Mouse (Mus musculus): ENCODE measurements around the gene Noct.
"Not testable (repeated sequence)": the region's sequence is repeated elsewhere in the genome, so short reads cannot be mapped to it uniquely, and the experiment has no call there.

Gene Noct

DNA sequence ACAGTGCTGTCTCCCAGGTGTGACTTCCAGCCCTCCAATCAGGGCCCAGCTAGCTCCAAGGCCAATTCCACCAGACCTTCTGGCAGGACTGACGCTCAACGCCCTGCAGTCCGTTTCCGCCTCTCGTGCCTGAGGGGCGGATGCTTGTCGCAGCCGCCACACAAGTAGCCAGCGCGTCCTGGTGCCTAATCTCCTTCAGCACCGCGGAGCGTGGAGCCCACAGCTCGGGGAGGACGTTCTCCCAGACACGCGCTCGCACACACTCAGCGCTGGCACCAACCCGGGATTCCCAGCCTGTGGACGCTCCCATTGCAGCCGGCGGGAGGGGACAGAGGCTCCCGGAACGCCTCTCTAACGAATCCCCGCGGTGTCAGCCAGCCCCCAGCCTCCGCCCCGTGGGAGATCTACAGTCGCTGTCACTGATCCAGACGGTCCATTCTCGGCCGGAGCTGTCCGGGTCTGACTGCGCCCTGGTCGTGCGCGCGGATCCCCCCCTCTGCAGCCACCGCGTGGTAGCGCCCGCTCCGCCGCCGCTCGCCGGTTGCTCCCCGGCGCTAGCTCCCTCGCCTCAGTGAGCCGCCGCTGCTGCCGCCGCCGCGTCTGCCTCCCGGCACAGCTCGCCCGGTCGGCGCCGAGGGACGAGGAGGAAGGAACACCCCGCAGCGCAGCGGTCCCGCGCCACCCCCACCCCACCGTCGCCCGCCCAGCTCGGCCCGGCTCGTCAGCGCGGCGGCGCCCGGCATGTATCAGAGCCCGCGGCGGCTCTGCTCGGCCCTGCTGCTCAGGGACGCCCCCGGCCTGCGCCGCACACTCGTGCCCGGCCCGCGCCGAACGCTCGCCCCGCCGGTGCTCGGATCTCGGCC is at the start of gene Noct:
Noct (plus strand) TSS at position 85 of the 863 bp plus-strand sequence.
- DNase-seq, result peak; percentile 90

DNA sequence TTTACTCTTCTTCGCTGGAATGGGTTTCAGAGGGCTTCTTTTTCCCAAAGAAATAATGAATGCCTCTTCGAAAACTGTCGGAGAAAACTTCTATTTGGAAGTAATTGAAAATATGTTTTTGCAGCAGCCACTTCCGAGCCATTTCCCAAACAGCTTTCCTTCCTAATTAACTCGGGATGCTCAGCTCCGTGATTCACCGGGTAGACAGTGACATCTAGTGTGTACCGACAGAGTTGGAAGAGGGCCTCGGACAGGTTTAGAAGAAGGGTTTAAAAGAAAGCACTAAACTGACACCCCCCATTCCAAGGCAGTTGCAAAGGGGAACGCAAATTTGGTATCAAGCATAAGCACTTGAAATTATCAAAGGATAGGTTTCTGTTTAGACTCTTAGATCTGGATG is 46.1 kb upstream of the Noct start:
- DNase-seq, result no peak

DNA sequence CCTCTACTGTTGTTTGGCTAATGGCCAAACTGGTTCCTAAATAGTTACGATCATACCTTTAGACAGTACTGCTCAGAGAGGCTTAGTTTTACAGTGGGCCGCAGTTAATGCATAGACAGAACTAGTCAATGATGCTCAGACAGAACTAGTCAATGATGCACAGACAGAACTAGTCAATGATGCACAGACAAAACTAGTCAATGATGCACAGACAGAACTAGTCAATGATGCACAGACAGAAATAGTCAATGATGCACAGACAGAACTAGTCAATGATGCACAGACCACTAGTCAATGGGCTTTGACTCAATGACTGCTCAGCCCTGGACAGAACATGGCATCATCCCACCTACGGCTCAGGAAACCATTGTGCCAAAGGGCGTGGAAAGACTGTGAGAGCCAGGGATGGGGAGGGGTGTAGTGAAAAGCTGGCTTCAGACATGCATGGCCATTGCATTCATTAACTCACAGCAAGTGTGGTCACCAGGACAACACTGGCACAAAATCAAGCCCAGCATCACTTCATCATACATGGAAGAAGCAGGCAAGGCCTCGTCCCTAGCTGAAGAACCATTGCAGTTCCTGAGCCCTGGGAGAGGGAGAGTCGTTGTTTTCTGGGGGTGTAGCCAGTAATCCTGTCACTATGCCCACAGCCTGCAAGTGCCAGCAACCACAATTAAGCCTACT is 44.6 kb upstream of the Noct start:
- DNase-seq, result no peak

DNA sequence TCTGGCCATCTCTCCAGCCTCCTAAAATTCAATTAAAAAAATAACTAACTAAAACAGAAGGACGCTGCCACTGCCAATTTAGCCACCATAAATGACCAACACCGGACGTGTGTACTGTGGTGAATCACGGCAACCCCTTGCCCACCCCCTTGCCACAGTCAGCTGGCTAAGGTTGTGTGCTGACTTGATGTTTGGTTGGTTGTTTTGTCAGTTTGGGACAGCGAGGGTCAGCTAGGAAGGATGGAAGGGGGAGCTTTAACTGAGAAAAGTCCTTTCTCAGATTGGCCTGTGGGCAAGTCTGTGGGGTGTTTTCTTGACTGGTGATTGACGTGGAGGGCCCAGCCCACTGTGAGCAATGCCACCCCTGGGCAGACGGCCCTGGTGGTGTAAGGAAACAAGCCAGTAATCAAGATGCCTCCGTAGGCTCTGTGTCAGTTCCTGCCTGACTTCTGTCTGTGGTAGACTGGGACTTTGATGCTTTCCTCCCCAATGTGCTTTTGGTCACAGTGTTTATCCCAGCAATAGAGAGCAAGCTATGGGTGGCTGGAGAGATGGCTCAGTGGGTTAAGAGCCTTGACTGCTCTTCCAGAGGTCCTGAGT is 43.8 kb upstream of the Noct start:
- DNase-seq, result no peak

DNA sequence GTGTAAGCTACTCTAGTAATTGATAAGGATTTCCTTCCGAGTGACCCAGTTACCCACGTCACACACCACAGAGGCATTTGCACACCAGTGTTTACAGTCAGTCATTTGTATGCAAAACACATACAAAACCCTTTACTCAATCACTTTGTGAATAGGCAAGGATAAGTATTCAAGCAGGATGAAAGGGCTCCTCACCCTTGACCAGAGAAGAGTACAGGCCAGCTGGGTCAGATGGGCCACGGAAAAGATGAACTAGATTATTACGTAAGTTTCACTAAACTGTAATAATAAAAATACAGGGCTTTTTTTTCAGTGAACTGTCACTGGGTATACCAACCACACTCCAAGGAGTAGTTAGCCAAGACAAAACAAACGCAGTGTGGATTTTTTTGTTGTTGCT is 41.8 kb upstream of the Noct start:
- no peak for DNase-seq

DNA sequence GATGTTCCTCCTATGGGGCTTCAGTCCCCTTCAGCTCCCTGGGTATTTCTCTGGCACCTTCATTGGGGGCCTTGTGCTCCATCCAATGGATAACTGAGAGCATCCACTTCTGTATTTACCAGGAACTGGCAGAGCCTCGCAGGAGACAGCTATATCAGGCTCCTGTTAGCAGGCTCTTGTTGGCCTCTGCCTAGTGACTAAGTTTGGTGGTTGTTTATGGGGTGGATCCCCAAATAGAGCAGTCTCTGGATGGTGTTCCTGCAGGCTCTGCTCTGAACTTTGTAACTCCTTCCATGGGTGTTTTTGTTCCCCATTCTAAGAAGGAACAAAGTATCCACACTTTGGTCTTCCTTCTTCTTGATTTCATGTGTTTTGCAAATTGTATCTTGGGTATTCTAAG is 40.7 kb upstream of the Noct start:
- DNase-seq, result not testable (repeated sequence)

DNA sequence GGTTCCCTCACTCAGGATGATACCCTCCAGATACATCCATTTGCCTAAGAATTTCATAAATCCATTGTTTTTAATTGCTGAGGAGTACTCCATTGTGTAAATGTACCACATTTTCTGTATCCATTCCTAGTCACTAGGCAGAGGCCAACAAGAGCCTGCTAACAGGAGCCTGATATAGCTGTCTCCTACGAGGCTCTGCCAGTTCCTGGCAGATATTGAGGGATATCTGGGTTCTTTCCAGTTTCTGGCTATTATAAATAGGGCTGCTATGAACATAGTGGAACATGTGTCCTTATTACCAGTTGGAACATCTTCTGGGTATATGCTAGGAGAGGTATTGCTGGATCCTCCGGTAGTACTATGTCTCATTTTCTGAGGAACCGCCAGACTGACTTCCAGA is 40.3 kb upstream of the Noct start:
- DNase-seq, result not testable (repeated sequence)

DNA sequence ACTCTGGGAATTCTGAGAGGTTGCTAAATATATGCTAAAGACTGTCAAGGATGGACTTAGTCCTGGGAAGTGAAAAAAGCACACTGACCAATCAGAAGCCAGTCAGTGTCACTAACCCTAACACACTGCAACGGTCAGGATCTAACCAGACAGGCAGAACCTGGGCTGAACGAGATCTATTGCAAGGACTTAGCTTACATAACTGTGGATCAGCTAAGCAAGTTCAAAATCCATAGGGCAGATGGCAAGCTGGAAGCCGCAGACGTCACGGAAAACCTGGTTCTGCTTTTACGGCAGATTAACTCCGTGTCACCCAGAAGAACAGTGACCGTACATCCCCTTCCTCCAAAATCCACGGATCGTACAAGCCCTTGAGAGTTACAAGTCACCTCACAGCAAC is 39.5 kb upstream of the Noct start:
- DNase-seq, result no peak

DNA sequence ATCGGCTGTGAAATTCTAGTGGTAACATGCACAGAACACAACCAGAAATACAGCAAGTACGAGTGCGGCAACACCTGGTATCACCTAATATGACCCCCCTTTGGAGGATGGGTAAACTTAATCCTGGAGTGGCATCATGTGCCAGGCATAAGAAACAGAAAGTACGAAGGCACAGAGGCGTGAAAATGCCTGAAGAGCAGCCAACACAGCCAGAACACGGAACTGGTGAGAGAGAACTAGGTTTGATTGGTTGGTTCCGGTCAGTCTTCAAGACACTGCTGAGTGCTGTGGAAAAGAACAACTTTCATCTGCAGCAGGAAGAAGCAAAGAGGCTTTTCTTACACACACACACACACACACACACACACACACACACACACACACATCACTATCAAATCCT is 38.8 kb upstream of the Noct start:
- no peak for DNase-seq

DNA sequence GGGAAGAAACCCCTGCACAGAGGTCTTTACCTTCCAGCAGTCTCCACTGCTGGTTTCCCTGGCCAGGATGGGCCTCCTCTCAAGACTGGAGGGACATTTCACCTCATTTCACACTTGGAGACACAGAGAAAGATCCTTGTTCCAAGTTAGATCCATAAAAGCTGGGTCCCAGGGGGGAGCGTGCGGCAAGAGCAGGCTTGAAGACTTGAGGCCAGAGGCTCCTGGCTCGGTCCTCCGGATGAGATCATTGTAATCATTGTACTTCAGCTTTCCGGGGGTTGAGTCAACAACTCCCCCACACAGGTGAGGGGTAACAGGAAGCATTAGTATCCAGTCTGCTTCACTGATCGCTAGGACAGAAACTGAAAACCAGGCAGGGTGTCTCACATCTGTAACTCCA is 30.2 kb upstream of the Noct start:
- no peak for DNase-seq

DNA sequence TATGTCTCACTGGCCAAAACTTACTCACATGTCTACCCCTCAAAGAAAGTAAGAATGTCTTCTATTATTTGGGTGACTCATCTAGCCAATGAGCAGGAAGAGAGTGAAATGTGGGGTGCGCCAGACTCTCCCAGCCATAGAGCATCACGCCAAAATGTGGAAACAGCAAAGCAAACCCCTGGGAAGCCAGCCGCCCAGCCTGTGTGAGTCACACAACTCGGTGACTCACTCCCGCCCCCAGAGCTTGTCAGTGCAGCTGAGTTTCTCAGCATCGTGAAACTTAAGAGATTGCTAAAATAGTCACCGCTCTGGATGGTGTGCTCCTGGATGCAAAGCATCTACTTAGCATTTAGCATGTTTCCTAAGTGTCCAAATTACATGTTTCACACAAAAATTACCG is 28.9 kb upstream of the Noct start:
- peak; percentile 44 for DNase-seq

DNA sequence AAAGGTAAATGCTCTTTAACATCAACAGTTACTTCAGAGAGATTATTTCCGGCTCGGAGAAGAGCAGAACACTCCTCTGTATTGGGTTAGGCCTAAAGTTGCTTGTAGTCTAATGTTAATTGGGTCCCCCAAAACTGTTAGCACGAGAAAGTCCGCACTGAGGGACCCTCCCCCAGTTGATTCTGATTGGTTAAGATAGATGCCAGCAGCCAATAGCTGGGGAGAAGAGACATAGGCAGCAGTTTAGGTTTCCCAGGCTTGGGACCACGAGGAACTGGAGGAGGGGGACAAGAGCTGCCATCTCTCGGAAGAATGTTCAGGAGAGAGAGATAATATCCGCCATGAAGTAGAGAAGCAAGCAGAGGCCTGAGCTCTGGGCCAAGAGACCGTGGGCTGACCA is 28.5 kb upstream of the Noct start:
- DNase-seq, result no peak

DNA sequence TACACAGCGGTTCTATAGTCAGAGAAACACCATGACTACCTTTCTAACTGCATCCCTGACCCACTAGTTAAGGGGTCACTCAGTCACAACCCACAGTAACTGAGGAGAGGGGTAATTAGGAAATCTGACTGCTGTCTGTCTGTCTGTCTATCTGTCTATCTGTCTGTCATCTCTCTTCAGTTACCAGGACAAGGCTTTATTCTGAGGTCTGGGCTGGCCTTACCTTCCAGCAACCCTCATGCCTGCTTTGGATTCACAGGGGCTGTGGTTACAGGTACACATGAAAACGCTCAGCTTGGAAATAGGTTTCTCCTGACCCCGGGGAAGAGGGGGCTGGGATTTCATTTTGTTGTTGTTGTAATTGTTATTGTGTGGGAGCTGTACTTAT is 27.5 kb upstream of the Noct start:
- no peak for DNase-seq

DNA sequence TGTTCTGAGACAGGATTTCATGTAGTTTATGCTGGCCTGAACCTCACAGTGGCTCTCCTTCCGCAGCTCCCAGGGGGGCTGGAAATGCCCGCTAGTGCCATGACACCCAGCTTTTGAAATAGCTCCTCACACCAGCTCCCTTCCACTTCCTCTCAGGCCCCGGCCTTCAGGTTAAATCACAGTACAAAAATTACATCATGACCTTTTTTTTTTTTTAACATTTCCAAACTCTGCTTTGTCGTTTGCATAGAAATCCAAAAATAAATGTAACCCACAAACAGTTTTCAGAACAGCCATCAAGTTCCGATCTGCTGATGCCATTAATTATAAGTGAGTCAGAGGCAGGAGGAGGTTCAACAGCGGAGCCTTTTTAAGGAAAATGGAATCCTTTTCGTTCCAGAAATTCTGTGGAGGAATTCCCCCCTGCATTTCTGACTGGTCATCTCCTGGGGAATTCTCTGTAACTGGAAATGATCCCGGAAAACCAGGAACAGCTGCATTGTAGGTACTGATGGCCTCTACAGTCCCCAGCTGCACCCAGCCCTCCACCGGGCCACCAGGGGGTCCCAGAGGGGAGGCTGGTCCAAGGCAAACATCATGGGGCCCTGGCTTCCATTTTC is 27.0 kb upstream of the Noct start:
- DNase-seq, result peak; percentile 29

DNA sequence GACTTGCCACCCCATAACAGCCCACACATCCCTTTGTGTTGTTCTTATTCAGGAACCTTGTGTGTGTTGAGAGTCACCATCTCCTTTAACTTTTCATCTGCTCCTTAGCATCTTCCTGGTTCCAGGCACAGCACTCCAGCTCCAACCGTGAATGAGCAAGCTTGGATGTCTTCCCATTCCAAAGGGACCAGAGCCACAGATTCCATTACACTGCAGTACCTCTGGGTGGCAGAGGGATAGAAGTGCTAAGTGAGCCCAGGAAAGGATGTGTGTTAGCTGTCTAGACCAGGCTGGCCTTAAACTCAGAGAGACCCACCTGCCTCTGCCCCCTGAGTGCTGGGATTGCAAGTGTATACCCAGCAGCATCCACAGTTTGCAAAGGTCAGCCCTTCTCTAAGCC is 26.0 kb upstream of the Noct start:
- no peak for DNase-seq

DNA sequence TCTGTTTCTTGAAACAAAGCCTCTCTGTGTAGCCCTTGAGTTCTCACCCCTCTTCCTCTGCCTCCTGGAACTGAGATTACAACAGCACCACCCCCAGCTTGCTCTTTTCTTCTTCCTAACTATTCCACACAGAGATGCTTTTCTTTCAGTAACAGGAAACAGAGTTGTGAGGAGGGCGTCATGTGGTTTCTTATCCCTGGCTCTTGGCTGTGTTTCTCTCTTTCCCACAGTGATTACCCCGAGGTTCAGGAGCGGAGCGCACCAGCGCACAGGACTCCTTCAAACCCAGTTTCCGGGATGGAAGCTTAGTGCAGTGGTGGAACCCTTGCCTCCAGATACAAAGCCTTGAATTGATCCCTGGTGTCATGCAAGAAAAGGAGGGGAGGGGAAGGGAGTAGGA is 25.1 kb upstream of the Noct start:
- no peak for DNase-seq

DNA sequence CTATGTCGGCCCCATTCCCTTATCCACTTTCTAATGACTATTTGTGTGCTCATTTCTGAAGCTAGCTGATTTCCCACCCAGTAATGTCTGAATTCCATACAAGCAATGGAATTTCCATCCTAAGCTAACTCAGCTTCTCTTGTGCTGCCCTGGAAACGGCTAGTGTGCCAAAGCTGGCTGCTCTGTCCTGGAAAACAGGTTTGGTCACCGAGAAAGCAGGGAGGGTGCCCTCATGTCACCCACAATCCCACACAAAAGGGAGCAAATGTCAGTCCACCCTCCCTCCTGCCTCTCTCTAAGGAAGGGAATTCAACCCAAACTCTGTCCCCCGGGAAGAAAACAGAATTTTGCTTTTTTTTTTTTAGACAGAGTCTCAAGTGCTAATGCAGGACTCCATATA is 23.9 kb upstream of the Noct start:
- no peak for DNase-seq

DNA sequence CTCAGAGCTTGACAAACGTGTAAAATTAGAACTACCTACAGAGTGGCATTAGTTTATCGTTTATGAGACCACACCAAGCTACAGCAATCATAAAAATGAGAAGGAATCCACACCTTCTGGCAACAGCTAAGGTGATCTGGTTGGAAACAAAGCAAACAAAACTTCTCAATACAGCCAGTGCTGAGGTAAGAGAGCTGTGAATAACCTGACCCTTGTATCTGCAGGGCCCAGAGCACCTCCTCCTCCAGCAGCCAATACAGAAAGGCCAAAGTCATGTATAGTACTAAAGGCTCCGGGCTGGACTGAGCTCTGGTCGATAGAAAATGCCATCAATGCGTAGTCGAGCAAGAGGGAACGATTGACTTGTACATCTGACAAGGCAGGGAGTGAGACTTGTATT is 23.4 kb upstream of the Noct start:
- no peak for DNase-seq

DNA sequence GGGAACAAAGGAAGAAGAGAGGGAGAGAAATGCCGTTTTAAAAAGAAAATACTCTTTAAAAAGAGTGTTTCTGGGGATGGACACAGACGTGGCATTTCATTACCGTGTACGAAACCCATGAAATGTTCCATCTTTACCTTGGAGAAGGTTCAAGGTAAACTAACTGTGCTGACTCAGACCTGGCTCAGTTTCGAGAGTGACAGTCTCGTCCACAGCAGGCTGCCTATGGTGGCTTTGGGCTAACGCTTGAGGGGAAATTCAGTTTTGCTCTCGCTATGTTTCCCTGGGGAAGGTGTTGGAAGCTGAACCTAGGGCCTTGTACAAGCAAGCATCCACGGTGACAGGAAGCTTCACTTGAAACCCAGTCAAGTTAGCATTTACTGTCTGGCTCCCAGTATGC is 22.3 kb upstream of the Noct start:
- no peak for DNase-seq

DNA sequence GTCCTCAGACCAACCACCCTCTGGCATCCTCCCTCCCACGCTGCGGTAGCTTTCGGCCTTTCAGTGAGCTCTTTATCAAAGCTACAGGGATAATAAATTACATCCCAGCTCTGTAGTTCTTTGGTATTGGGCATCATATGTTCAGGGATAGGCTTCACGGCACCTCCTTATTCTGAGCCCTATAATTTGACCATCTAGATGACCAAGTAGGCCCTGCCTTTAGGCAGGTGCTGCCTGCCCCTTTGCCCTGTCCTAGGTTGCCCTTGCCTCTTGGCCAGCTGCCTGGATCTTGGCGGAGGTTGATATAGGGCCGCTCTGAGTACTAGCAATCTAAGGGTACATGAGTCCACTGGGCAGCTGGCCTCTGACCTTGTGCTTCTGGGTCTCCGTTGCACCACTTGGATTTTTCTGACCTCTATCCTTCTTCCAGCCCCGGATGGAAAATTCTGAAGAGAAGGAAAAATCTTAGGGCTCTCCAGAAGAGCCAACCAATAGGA is 21.7 kb upstream of the Noct start:
- DNase-seq, result no peak

DNA sequence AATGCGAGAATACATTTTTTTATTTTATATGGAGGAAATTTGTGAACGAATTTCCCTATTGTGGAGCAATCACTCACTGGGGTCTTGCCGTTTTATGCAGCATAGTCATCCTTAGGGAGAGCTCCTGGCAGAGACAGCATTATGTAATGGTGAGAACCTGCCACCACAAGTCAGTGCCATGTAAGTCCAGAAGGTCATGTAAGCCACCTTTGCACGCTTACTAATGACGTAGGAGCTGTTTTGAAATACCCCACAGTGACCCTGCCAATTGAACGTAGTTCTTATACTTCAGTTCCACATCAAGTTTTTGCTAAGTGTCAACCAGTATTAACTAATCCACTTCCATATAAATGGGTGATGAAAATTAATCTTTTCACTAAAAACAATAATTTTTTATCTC is 20.3 kb upstream of the Noct start:
- no peak for DNase-seq

DNA sequence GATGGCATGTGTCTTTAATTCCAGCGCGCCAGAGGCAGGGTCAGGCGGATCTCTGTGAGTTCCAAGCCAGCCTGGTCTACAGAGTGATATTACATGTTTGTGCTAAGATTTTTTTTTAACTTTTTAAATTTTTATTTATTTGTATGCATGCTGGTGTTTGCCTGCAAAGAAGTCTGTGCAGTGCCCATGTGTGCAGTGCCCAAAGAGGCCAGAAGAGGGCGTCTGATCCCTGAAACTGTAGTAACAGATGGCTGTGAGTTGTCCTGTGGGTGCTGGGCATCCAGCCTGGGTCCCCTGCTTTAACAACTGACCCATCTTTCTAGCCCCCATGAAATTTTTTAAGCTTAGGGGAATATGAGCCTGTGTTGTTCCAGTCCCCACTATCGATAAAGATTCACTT is 19.8 kb upstream of the Noct start:
- no peak for DNase-seq

DNA sequence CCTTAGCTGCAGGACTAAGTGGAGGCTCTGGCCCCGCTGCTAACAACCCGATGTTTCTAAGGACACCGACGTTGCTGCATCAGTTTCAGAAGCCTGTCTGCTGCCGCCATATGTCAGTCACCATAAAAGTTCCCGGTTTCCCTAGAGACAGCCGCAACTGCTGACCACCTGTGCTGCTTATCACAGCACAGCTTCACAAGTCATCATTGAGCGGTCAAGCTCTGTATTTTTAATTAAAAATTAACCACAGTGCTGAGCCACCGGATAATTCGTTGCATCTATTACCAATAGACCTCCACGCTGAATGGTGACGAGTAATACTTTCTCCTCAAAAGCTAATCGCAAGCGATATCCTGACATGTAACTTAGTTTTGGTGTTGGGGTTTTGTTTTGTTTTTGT is 19.4 kb upstream of the Noct start:
- no peak for DNase-seq

DNA sequence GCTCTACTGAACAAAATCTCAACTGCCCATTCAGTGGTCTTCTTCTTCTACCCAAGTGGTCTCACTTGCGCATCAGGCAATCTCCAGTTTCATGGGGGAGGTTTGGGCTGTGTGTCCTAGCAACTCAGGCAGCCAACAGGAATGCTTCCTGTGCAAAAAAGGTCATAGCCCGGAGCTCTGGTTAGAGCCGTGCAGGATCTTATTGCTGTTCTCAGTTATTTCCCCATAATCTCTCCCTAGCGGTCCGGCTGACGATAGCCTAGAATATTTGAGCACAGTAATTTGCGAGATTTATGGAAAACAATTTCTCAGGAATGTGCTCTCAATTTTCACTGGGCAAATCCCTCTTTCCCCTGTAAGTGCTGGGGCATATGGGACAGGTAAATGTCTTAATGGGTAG is 17.7 kb upstream of the Noct start:
- DNase-seq, result no peak

Data from lung, postnatal 14 days (tissue).